Mouse (Mus musculus): ENCODE measurements around the gene Fndc7. TPM values are rescaled to one million over a fixed set of nuclear protein-coding genes. Genes with fewer than 3 reads are reported as not detected.

Gene Fndc7
- polyA plus RNA-seq, 1 experiment from 2014 or later, result 0.05 TPM

DNA sequence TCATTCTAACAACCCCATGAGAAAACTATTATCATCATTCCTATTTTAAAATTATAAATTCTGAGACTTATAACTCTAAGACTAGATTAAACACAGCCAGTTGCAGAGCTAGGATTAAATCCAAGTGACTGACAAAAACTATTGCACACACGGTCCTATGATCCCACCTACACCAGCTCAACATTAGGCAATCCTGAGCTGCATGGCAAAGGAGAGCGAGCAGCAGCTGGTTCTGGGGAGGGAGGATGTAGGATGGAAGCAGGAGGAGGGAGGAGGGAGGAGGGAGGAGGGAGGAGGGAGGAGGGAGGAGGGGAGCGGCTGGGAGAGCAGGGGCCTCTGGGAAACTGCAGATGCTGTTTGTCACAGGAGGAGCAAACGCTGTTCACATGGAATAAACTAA is 74.2 kb downstream of the Fndc7 start:
- Histone ChIP-seq H3K27me3 (no peaks in the 10 kb centered on the region), H3K4me1 (replicated peaks) (no peaks in the 10 kb centered on the region), H3K9me3 (no peaks in the 10 kb centered on the region), H3K4me2 (no peak overlapping the region), H3K4me3 (no peak overlapping the region), H3K36me3 (no peaks in the 10 kb centered on the region; the same call in 1 of the 2 replicates), H3K9ac (no peak overlapping the region), H3K27ac (replicated peaks) (no peak overlapping the region)
- 73% methylated on average over 4 of the region's 4 CpGs for WGBS
- ATAC-seq (ENCODE audit: low FRiP score, low read depth), result no peak

DNA sequence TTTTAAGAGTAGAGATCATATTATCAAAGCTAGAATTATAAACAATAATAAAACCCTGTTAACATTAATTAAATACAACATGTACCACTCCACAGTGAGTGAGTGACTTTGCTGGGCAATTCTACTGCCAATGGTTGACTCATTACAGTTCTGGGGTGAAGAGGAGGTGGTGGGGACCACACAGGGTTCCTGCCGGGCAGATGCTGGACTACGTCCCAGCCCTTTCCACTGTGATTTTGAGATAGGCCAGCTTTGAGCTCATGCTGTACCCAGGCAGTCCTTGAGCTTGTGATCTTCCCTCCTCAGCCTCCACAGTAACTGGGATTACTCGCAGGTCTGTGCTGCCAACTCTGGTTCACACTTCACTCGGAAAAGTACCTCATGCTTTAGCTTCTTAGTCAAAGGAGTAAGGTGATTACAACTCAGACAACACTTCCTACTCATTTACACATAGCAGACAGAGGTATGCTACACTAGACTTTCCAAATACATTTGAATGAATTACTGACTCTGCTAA is 79.0 kb downstream of the Fndc7 start:
- no peak for ATAC-seq (ENCODE audit: low FRiP score, low read depth)
- no peak overlapping the region for H3K27ac ChIP-seq (replicated peaks)
- H3K4me3 ChIP-seq, result no peak overlapping the region
- H3K36me3 ChIP-seq, result no peaks in the 10 kb centered on the region; the same call in 1 of the 2 replicates
- H3K9me3 ChIP-seq, result no peaks in the 10 kb centered on the region
- no peak overlapping the region for H3K4me2 ChIP-seq
- WGBS, result 90% methylated on average over 4 of the region's 4 CpGs
- H3K9ac ChIP-seq, result no peak overlapping the region
- H3K27me3 ChIP-seq, result no peaks in the 10 kb centered on the region
- no peaks in the 10 kb centered on the region for H3K4me1 ChIP-seq (replicated peaks)

DNA sequence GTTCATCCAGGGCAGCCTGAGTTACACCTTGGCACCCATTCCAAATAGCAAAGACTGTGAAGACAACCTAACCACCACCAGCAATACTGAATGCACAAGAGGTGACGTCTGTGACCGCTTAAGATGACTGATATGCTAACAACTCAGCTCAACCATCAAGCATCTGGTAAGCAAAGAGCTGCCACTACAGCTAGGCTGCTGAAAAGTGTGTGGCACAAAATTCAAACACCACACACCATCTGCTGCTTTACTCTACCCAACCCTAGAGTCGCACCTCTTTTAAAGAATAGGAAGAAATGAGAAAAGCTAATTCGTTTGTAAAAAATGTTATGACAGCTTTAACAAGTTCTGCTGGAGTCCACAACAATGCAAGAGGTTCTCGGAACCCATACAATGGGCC is 84.2 kb downstream of the Fndc7 start:
- Histone ChIP-seq H3K27ac (replicated peaks) (no peak overlapping the region), H3K9me3 (no peaks in the 10 kb centered on the region), H3K36me3 (peaks cover 18% of the 10 kb centered on the region), H3K9ac (no peak overlapping the region), H3K27me3 (no peaks in the 10 kb centered on the region), H3K4me2 (no peak overlapping the region), H3K4me1 (replicated peaks) (no peaks in the 10 kb centered on the region), H3K4me3 (no peak overlapping the region)
- 91% methylated on average over 5 of the region's 5 CpGs for WGBS
- no peak for ATAC-seq (ENCODE audit: low FRiP score, low read depth)

Other genes with a start within 250 kb of the Fndc7 start
- 36.5 and 42.0 TPM in 2 replicates for gene Clcc1, start 236.1 kb downstream of the Fndc7 start, polyA plus RNA-seq (2015; fragmentation: Nextera tagmentation; extraction: Ambion mirVana)
- gene Gpsm2, start 167.7 kb downstream of the Fndc7 start, polyA plus RNA-seq (2015; fragmentation: Nextera tagmentation; extraction: Ambion mirVana), result 20.2 and 22.6 TPM in 2 replicates
- not detected in 2 replicates for gene Aknad1, start 150.3 kb downstream of the Fndc7 start, polyA plus RNA-seq (2015; fragmentation: Nextera tagmentation; extraction: Ambion mirVana)
- gene Stxbp3, start 49.5 kb downstream of the Fndc7 start, polyA plus RNA-seq (2015; fragmentation: Nextera tagmentation; extraction: Ambion mirVana), result 14.5 and 15.5 TPM in 2 replicates
- gene Prpf38b, start 21.7 kb upstream of the Fndc7 start, polyA plus RNA-seq (2015; fragmentation: Nextera tagmentation; extraction: Ambion mirVana), result 51.8 and 54.4 TPM in 2 replicates
- 2.3 and 2.5 TPM in 2 replicates for gene Henmt1, start 49.9 kb upstream of the Fndc7 start, polyA plus RNA-seq (2015; fragmentation: Nextera tagmentation; extraction: Ambion mirVana)
- 0.66 TPM in 1 of 2 replicates, not detected in the other for gene Gm9857, start 50.4 kb upstream of the Fndc7 start, polyA plus RNA-seq (2015; fragmentation: Nextera tagmentation; extraction: Ambion mirVana)
- gene Fam102b, start 137.6 kb upstream of the Fndc7 start, polyA plus RNA-seq (2015; fragmentation: Nextera tagmentation; extraction: Ambion mirVana), result 25.1 and 25.6 TPM in 2 replicates
- gene Slc25a54, start 190.5 kb upstream of the Fndc7 start, polyA plus RNA-seq (2015; fragmentation: Nextera tagmentation; extraction: Ambion mirVana), result not detected in 2 replicates
- 5.1 and 5.4 TPM in 2 replicates for gene Slc25a24, start 233.1 kb upstream of the Fndc7 start, polyA plus RNA-seq (2015; fragmentation: Nextera tagmentation; extraction: Ambion mirVana)